Mouse (Mus musculus) left cerebral cortex, adult 9 months (tissue): ENCODE measurements at regions not wholly inside any gene's neighbourhood (a gene's known extent, or its start where the extent isn't known, plus 50 kb on each side); places are given as distances from the start of the nearest gene placed in this dataset.

ENCODE experiments used
- DNase-seq, 2 experiments: peaks; one replicate each; pipeline ENCODE4 v3.0.0; 2022; ENCODE audit warnings: low spot score in 2 of 2

GRCm38 (mm10) chr17:59521107-59521506 lies 507.9 kb upstream of the Nudt12 start:
- DNase-seq: no peak

- peak in 1 of 2 experiments; percentile 9 for DNase-seq
Observed at GRCm38 (mm10) chr17:59488354-59488753, 475.2 kb upstream of the Nudt12 start.
